Mouse (Mus musculus): ENCODE data around the gene 4930503B20Rik. TPM values are rescaled to one million over a fixed set of nuclear protein-coding genes. Genes with fewer than 3 reads are reported as not detected.

Gene 4930503B20Rik
- total RNA-seq, 2 experiments from 2014 or later = not detected

GRCm38 (mm10) chr3:146611821-146612220, 39.3 kb downstream of the 4930503B20Rik start:
- no peak overlapping the region; the same call in 1 of the 2 replicates for H3K27ac ChIP-seq
- H3K4me3 ChIP-seq = no peak overlapping the region
- no peak for DNase-seq (ENCODE audit: extremely low spot score in 1 of 2, low spot score in 2 of 2)
- intact Hi-C loops (cut with DNase I) = no loop called here
- no peak for TF ChIP-seq CTCF (IDR thresholded peaks at IDR 0.05)

- H3K27ac ChIP-seq = peak overlapping the region; percentile 51
- DNase-seq (ENCODE audit: extremely low spot score in 1 of 2, low spot score in 2 of 2) = no peak
- no peak overlapping the region for H3K4me3 ChIP-seq
- intact Hi-C loops (cut with DNase I) = no loop called here
- TF ChIP-seq CTCF (IDR thresholded peaks at IDR 0.05) = no peak
Observed at GRCm38 (mm10) chr3:146611261-146611660, 39.9 kb downstream of the 4930503B20Rik start.

- H3K27ac ChIP-seq = peak overlapping the region; percentile 51; the same call in 1 of the 2 replicates
- peak in 1 of 2 experiments; percentile 39 for DNase-seq (ENCODE audit: extremely low spot score in 1 of 2, low spot score in 2 of 2)
- intact Hi-C loops (cut with DNase I) = no loop called here
- H3K4me3 ChIP-seq = no peak overlapping the region
- TF ChIP-seq CTCF (IDR thresholded peaks at IDR 0.05) = no peak
Observed at GRCm38 (mm10) chr3:146610322-146610721, 40.8 kb downstream of the 4930503B20Rik start.

GRCm38 (mm10) chr3:146607368-146607767, 43.7 kb downstream of the 4930503B20Rik start:
- TF ChIP-seq CTCF (IDR thresholded peaks at IDR 0.05) = no peak
- peak in 1 of 2 experiments; percentile 56 for DNase-seq (ENCODE audit: extremely low spot score in 1 of 2, low spot score in 2 of 2)
- Histone ChIP-seq H3K4me3 (no peak overlapping the region), H3K27ac (peak overlapping the region; percentile 63)
- intact Hi-C loops (cut with DNase I) = no loop called here

GRCm38 (mm10) chr3:146604647-146605046, 46.5 kb downstream of the 4930503B20Rik start:
- Histone ChIP-seq H3K4me3 (no peak overlapping the region), H3K27ac (no peak overlapping the region)
- DNase-seq (ENCODE audit: extremely low spot score in 1 of 2, low spot score in 2 of 2) = no peak
- TF ChIP-seq CTCF (IDR thresholded peaks at IDR 0.05) = no peak
- intact Hi-C loops (cut with DNase I) = no loop called here

- Histone ChIP-seq H3K27ac (no peak overlapping the region), H3K4me3 (no peak overlapping the region)
- DNase-seq (ENCODE audit: extremely low spot score in 1 of 2, low spot score in 2 of 2) = no peak
- intact Hi-C loops (cut with DNase I) = no loop called here
- no peak for TF ChIP-seq CTCF (IDR thresholded peaks at IDR 0.05)
Observed at GRCm38 (mm10) chr3:146602531-146602930, 48.6 kb downstream of the 4930503B20Rik start.

GRCm38 (mm10) chr3:146601205-146601604, 49.9 kb downstream of the 4930503B20Rik start:
- intact Hi-C loops (cut with DNase I) = no loop called here
- DNase-seq (ENCODE audit: extremely low spot score in 1 of 2, low spot score in 2 of 2) = no peak
- H3K4me3 ChIP-seq = no peak overlapping the region
- TF ChIP-seq CTCF (IDR thresholded peaks at IDR 0.05) = no peak
- H3K27ac ChIP-seq = no peak overlapping the region

- no peak for TF ChIP-seq CTCF (IDR thresholded peaks at IDR 0.05)
- no peak for DNase-seq (ENCODE audit: extremely low spot score in 1 of 2, low spot score in 2 of 2)
- H3K27ac ChIP-seq = peak overlapping the region; percentile 75
- intact Hi-C loops (cut with DNase I) = loop anchor here (1.0 to 2.0 kb wide), 2 partner anchors 21 to 31 kb away; no protein-coding TSS in a partner anchor
- no peak overlapping the region for H3K4me3 ChIP-seq
Observed at GRCm38 (mm10) chr3:146599198-146599900, 51.8 kb downstream of the 4930503B20Rik start.

- peak overlapping the region; percentile 75 for H3K27ac ChIP-seq
- intact Hi-C loops (cut with DNase I) = loop anchor here (2.0 kb wide), 1 partner anchor 30 kb away; no protein-coding TSS in a partner anchor
- DNase-seq (ENCODE audit: extremely low spot score in 1 of 2, low spot score in 2 of 2) = no peak
- TF ChIP-seq CTCF (IDR thresholded peaks at IDR 0.05) = no peak
- no peak overlapping the region for H3K4me3 ChIP-seq
Observed at GRCm38 (mm10) chr3:146598411-146598810, 52.7 kb downstream of the 4930503B20Rik start.

- no peak for TF ChIP-seq CTCF (IDR thresholded peaks at IDR 0.05)
- Histone ChIP-seq H3K4me3 (no peak overlapping the region), H3K27ac (no peak overlapping the region)
- intact Hi-C loops (cut with DNase I) = no loop called here
- DNase-seq (ENCODE audit: extremely low spot score in 1 of 2, low spot score in 2 of 2) = no peak
Observed at GRCm38 (mm10) chr3:146596864-146597263, 54.3 kb downstream of the 4930503B20Rik start.

GRCm38 (mm10) chr3:146596387-146596786, 54.7 kb downstream of the 4930503B20Rik start:
- no peak for TF ChIP-seq CTCF (IDR thresholded peaks at IDR 0.05)
- intact Hi-C loops (cut with DNase I) = no loop called here
- Histone ChIP-seq H3K4me3 (no peak overlapping the region), H3K27ac (no peak overlapping the region)
- DNase-seq (ENCODE audit: extremely low spot score in 1 of 2, low spot score in 2 of 2) = no peak

- no peak for DNase-seq (ENCODE audit: extremely low spot score in 1 of 2, low spot score in 2 of 2)
- intact Hi-C loops (cut with DNase I) = no loop called here
- TF ChIP-seq CTCF (IDR thresholded peaks at IDR 0.05) = no peak
- H3K27ac ChIP-seq = no peak overlapping the region
- no peak overlapping the region for H3K4me3 ChIP-seq
Observed at GRCm38 (mm10) chr3:146595440-146595839, 55.7 kb downstream of the 4930503B20Rik start.

Other genes starting within 250 kb of the 4930503B20Rik start
- gene Ssx2ip, start 246.7 kb downstream of the 4930503B20Rik start, total RNA-seq (2021) = 10 to 100 TPM; 91.0 to 91.6 TPM
- 1 to 10 TPM; 7.1 to 8.1 TPM for gene Ctbs, start 201.5 kb downstream of the 4930503B20Rik start, total RNA-seq (2021)
- gene Spata1, start 151.6 kb downstream of the 4930503B20Rik start, total RNA-seq (2021) = 1 to 10 TPM; 3.2 to 3.7 TPM
- 10 to 100 TPM; 41.1 to 46.3 TPM for gene Gng5, start 151.5 kb downstream of the 4930503B20Rik start, total RNA-seq (2021)
- gene Rpf1, start 129.9 kb downstream of the 4930503B20Rik start, total RNA-seq (2021) = 10 to 100 TPM; 16.9 to 20.7 TPM
- gene Uox, start 80.9 kb downstream of the 4930503B20Rik start, total RNA-seq (2021) = under 1 TPM; 0.27 to 0.37 TPM
- not detected for gene Dnase2b, start 35.7 kb downstream of the 4930503B20Rik start, total RNA-seq (2021)
- gene Samd13, start 34.3 kb upstream of the 4930503B20Rik start, total RNA-seq (2021) = under 1 TPM; 0.28 to 0.45 TPM
- gene Prkacb, start 161.7 kb upstream of the 4930503B20Rik start, total RNA-seq (2021) = 100 to 1,000 TPM; 425 to 476 TPM
- gene Ttll7, start 201.1 kb upstream of the 4930503B20Rik start, total RNA-seq (2021) = 100 to 1,000 TPM; 178 to 182 TPM

All from left cerebral cortex, adult 2 months (tissue).